Mouse (Mus musculus) stomach, postnatal 0 days (tissue): ENCODE data around the gene Myod1. TPM values are rescaled to one million over a fixed set of nuclear protein-coding genes. Genes with fewer than 3 reads are reported as not detected.

Experiments
- ATAC-seq: fragments of 200-750 bp; cut with Nextera tagmentation; 2 replicates; pipeline ENCODE4 v1.8.0; 2017; ENCODE audit not compliant: low FRiP score, low TSS enrichment
- DNase-seq: peaks from one replicate; pipeline ENCODE4 v3.0.0-alpha.2; 2016; ENCODE audit warnings: low spot score
- H3K27ac ChIP-seq: fragments of 300-500 bp; sonication (generic); replicated peaks from 2 replicates; pipeline ENCODE4 v1.5.1; 2014; ENCODE audit warnings: mild to moderate bottlenecking, control low read depth
- H3K27me3 ChIP-seq: fragments of 300-500 bp; sonication (generic); 2 replicates; pipeline ENCODE4 v1.6.1; 2014; ENCODE audit warnings: low read length; ENCODE audit not compliant: control insufficient read depth, insufficient read depth
- H3K36me3 ChIP-seq: fragments of 300-500 bp; sonication (generic); 2 replicates; pipeline ENCODE4 v1.6.1; 2014; ENCODE audit warnings: low read length, mixed read lengths; ENCODE audit not compliant: control insufficient read depth, insufficient read depth
- H3K4me1 ChIP-seq: fragments of 300-500 bp; sonication (generic); replicated peaks from 2 replicates; pipeline ENCODE4 v1.6.1; 2014; ENCODE audit warnings: antibody characterized with exemption; ENCODE audit not compliant: control insufficient read depth, insufficient read depth
- H3K4me2 ChIP-seq: fragments of 300-500 bp; sonication (generic); replicated peaks from 2 replicates; pipeline ENCODE4 v1.6.1; 2014; ENCODE audit warnings: low read depth, mild to moderate bottlenecking, control low read depth, moderate library complexity
- H3K4me3 ChIP-seq: fragments of 300-500 bp; sonication (generic); 2 replicates; pipeline ENCODE4 v1.5.1; 2014; ENCODE audit warnings: low read depth, low read length, control low read depth
- H3K9ac ChIP-seq: fragments of 300-500 bp; sonication (generic); 2 replicates; pipeline ENCODE4 v1.6.1; 2014; ENCODE audit warnings: mild to moderate bottlenecking, low read length, control low read depth, mixed read lengths
- H3K9me3 ChIP-seq: fragments of 300-500 bp; sonication (generic); 2 replicates; pipeline ENCODE4 v1.6.1; 2016; ENCODE audit warnings: low read length; ENCODE audit not compliant: control insufficient read depth
- CTCF ChIP-seq: IDR thresholded peaks from 2 replicates; pipeline ENCODE4 v1.5.1; 2016; ENCODE audit warnings: antibody characterized with exemption, low read depth, mild to moderate bottlenecking, moderate library complexity
- EP300 ChIP-seq: optimal IDR thresholded peaks from 2 replicates; pipeline ENCODE3; 2016; ENCODE audit warnings: antibody characterized with exemption
- WGBS: fragments of 180-500 bp; shearing (Covaris S2); extraction: QIAGEN DNeasy Blood & Tissue Kit; methylation state at CpG from one replicate; pipeline ENCODE4 v1.1.7; 2014; 5-methylcytosine and 5-hydroxymethylcytosine counted together
- polyA plus RNA-seq: library from polyadenylated mRNA; unstranded; fragments of >200 nt; fragmentation: Nextera tagmentation; extraction: Ambion mirVana; gene quantifications from 2 replicates; pipeline ENCODE4 v1.2.1, GENCODE M21; 2015

Gene Myod1
- polyA plus RNA-seq, 1 experiment from 2014 or later = 0.50 TPM

- Histone ChIP-seq H3K9me3 (no peaks in the 10 kb centered on the region), H3K9ac (no peak overlapping the region), H3K4me1 (no peaks in the 10 kb centered on the region), H3K4me3 (no peak overlapping the region), H3K27ac (no peak overlapping the region), H3K36me3 (no peaks in the 10 kb centered on the region), H3K4me2 (no peak overlapping the region), H3K27me3 (peaks cover 17% of the 10 kb centered on the region; the same call in 1 of the 2 replicates)
- TF ChIP-seq CTCF (peak; percentile 80), EP300 (no peak)
- WGBS = 5% methylated on average over 16 of the region's 16 CpGs
- DNase-seq (peak; percentile 79), ATAC-seq (0 out of 2 replicates have a peak, but pooled peaks have one; percentile 58)
Observed at GRCm38 (mm10) chr7:46378983-46379382, 2.7 kb downstream of the Myod1 start.

GRCm38 (mm10) chr7:46380625-46381024 is 4.4 kb downstream of the Myod1 start:
- Histone ChIP-seq H3K4me1 (no peaks in the 10 kb centered on the region), H3K27me3 (peaks cover 17% of the 10 kb centered on the region; the same call in 1 of the 2 replicates), H3K27ac (no peak overlapping the region), H3K4me3 (no peak overlapping the region), H3K36me3 (no peaks in the 10 kb centered on the region), H3K9me3 (no peaks in the 10 kb centered on the region), H3K4me2 (no peak overlapping the region), H3K9ac (no peak overlapping the region)
- ATAC-seq = no peak
- DNase-seq = no peak
- WGBS = 59% methylated on average over 9 of the region's 9 CpGs
- no peak for TF ChIP-seq EP300
- peak; percentile 40 for TF ChIP-seq CTCF

- Histone ChIP-seq H3K9ac (no peak overlapping the region), H3K4me3 (no peak overlapping the region), H3K36me3 (no peaks in the 10 kb centered on the region), H3K4me2 (no peak overlapping the region), H3K9me3 (no peaks in the 10 kb centered on the region), H3K4me1 (no peaks in the 10 kb centered on the region), H3K27ac (no peak overlapping the region), H3K27me3 (no peaks in the 10 kb centered on the region)
- DNase-seq (no peak), ATAC-seq (no peak)
- 78% methylated on average over 3 of the region's 3 CpGs for WGBS
- TF ChIP-seq EP300 (no peak), CTCF (no peak)
Observed at GRCm38 (mm10) chr7:46387430-46387829, 11.2 kb downstream of the Myod1 start.

GRCm38 (mm10) chr7:46389456-46390085 is 13.3 kb downstream of the Myod1 start:
- H3K4me1 ChIP-seq = no peaks in the 10 kb centered on the region
- no peak overlapping the region for H3K4me3 ChIP-seq
- ATAC-seq = no peak
- no peak overlapping the region for H3K4me2 ChIP-seq
- H3K27ac ChIP-seq = no peak overlapping the region
- 73% methylated on average over 10 of the region's 10 CpGs for WGBS
- no peak overlapping the region for H3K9ac ChIP-seq
- H3K27me3 ChIP-seq = peaks cover 8% of the 10 kb centered on the region
- no peak for DNase-seq
- H3K9me3 ChIP-seq = no peaks in the 10 kb centered on the region
- TF ChIP-seq CTCF (no peak), EP300 (no peak)
- no peaks in the 10 kb centered on the region for H3K36me3 ChIP-seq

- WGBS = 50% methylated on average over 4 of the region's 4 CpGs
- Histone ChIP-seq H3K36me3 (no peaks in the 10 kb centered on the region), H3K27me3 (peaks cover 13% of the 10 kb centered on the region), H3K9ac (no peak overlapping the region), H3K4me1 (no peaks in the 10 kb centered on the region), H3K4me3 (no peak overlapping the region), H3K4me2 (no peak overlapping the region), H3K27ac (no peak overlapping the region), H3K9me3 (no peaks in the 10 kb centered on the region)
- DNase-seq (no peak), ATAC-seq (no peak)
- no peak for TF ChIP-seq EP300
- TF ChIP-seq CTCF = no peak
Observed at GRCm38 (mm10) chr7:46390226-46390625, 14.0 kb downstream of the Myod1 start.

- Histone ChIP-seq H3K27me3 (peaks cover 17% of the 10 kb centered on the region), H3K27ac (no peak overlapping the region), H3K4me1 (no peaks in the 10 kb centered on the region), H3K9me3 (no peaks in the 10 kb centered on the region), H3K36me3 (no peaks in the 10 kb centered on the region), H3K4me3 (no peak overlapping the region), H3K9ac (no peak overlapping the region), H3K4me2 (no peak overlapping the region)
- TF ChIP-seq CTCF = no peak
- no peak for TF ChIP-seq EP300
- ATAC-seq = no peak
- DNase-seq = no peak
- 47% methylated on average over 5 of the region's 5 CpGs for WGBS
Observed at GRCm38 (mm10) chr7:46391701-46392100, 15.4 kb downstream of the Myod1 start.
